In the genomic region with DNA sequence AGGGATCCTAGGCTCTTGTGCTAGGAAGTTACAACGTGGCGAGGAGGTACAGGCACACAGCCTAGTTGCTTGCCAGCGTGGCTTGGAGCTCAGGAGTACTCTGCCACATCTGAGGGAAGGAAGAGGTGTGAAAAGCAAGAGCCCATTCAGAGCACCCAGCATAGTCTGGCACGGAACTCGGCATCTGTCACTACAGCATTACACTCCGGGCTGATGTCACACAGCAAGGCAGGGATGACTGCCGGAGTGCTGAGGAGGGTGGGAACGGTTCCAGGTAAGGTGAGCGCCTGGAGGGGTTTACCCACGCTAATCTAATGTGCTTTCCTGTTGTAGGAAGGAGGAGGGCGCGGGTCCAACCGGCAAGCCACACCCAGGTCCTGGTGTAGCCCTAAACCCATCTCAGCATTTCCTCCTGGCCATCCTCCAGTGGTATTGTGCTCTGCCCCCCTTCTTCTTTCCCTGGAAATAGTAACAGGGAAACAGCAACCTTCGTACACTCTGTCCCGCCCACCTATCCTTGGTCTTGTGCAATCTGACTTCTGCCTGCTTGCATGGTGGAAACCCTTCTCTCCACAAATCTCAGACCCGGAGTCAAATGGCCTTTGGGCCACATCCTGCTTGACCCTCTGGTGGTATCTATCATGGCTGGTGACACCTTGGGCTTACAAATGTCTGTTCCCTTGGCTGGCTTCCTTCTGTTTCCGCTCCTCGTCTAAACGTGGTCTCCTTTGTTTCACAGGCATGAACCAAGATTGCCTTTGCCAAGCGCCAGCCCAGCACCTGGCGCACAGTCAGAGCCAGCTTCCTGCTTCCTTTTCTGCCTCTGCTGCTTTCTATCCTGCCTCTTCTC, we compare ENCODE assay signal across 9 mouse cellular contexts. TPM values are rescaled to one million over a fixed set of nuclear protein-coding genes. Genes with fewer than 3 reads are reported as not detected.
DNase-seq lines count a peak whose midpoint lies in the region; ATAC-seq lines count a peak whose summit lies in the region.
"Had no signal": no experiment of that assay in that cellular context is flagged by ENCODE, and none has a peak within 500 bp of the region (broad histone marks: within the 10 kb centered on the region; RNA-seq: fewer than 3 reads in every experiment).

No protein-coding gene starts in this region.

- DNase-seq in 416B (ENCODE audit: low read depth), result peak; percentile 88
- DNase-seq in adrenal gland, adult (ENCODE audit: inconsistent age in 2 of 2, low spot score in 1 of 2), result peak; percentile 76 to 91
- peak; percentile 68 to 69 for DNase-seq in layer of hippocampus, adult 8-10 months (ENCODE audit: low spot score in 2 of 2)
- peak; percentile 85 for DNase-seq in lung, postnatal 25 days (ENCODE audit: low spot score)
- peak; percentile 41 to 47 for DNase-seq in thymus, postnatal 36 days
- DNase-seq in embryo, embryonic 11 days, result no peak

- H3K27ac ChIP-seq in forebrain, embryonic 15.5 days (replicated peaks), result peak overlapping the region; percentile 85
- peak overlapping the region; percentile 57 for H3K27ac ChIP-seq in heart, embryonic 16.5 days (ENCODE audit: low read length)

- ATAC-seq in forebrain, embryonic 15.5 days (replicated peaks), result peak; percentile 71
- peak; percentile 68 for ATAC-seq in heart, embryonic 16.5 days (replicated peaks; ENCODE audit: extremely low read depth, insufficient read depth, low FRiP score)

- no peak overlapping the region; the same call in 1 of the 2 replicates for H3K9ac ChIP-seq in forebrain, embryonic 15.5 days (replicated peaks)
- H3K9ac ChIP-seq in heart, embryonic 16.5 days (ENCODE audit: low read length), result no peak overlapping the region

- H3K4me1 ChIP-seq in forebrain, embryonic 15.5 days, result peaks cover 22% of the 10 kb centered on the region
- peaks cover 21% of the 10 kb centered on the region for H3K4me1 ChIP-seq in heart, embryonic 16.5 days (ENCODE audit: control insufficient read depth, insufficient read depth, low read length)

- WGBS in forebrain, embryonic 15.5 days, result 58% methylated on average over 21 of the region's 21 CpGs
- 44% methylated on average over 21 of the region's 21 CpGs for WGBS in heart, embryonic 16.5 days

- H3K27me3 ChIP-seq in forebrain, embryonic 15.5 days, result no peaks in the 10 kb centered on the region
- no peaks in the 10 kb centered on the region for H3K27me3 ChIP-seq in heart, embryonic 16.5 days (ENCODE audit: control insufficient read depth, insufficient read depth, low read length)

- peaks cover 58% of the 10 kb centered on the region for H3K36me3 ChIP-seq in forebrain, embryonic 15.5 days
- peaks cover 47% of the 10 kb centered on the region for H3K36me3 ChIP-seq in heart, embryonic 16.5 days (ENCODE audit: control insufficient read depth, insufficient read depth)

- no peaks in the 10 kb centered on the region for H3K9me3 ChIP-seq in forebrain, embryonic 15.5 days
- H3K9me3 ChIP-seq in heart, embryonic 16.5 days (replicated peaks; ENCODE audit: control insufficient read depth, low read length), result no peaks in the 10 kb centered on the region
- H3K9me3 ChIP-seq: megakaryocyte, embryonic 14.5 days had no signal

- no peak overlapping the region for H3K4me2 ChIP-seq in forebrain, embryonic 15.5 days (replicated peaks)
- no peak overlapping the region for H3K4me2 ChIP-seq in heart, embryonic 16.5 days (ENCODE audit: low read depth, low read length)

- no peak overlapping the region for H3K4me3 ChIP-seq in forebrain, embryonic 15.5 days
- H3K4me3 ChIP-seq in heart, embryonic 16.5 days (ENCODE audit: low read length), result no peak overlapping the region
- H3K4me3 ChIP-seq: megakaryocyte, embryonic 14.5 days had no signal

RNA-seq across cellular contexts. Expression of a gene that starts 18.9 kb away (rescaled TPM):
- not detected in 2 replicates for polyA plus RNA-seq in forebrain, embryonic 15.5 days (2015; fragmentation: Nextera tagmentation; extraction: Ambion mirVana)
- 0.07 TPM in 1 of 2 replicates, not detected in the other for polyA plus RNA-seq in heart, embryonic 16.5 days (2015; fragmentation: Nextera tagmentation; extraction: Ambion mirVana)
- not detected for total RNA-seq in layer of hippocampus, adult 8-10 months (2022)

RNA-seq across cellular contexts. Expression of a gene that starts 43.1 kb away (rescaled TPM):
- polyA plus RNA-seq in forebrain, embryonic 15.5 days (2015; fragmentation: Nextera tagmentation; extraction: Ambion mirVana), result 46.4 and 50.0 TPM in 2 replicates
- 25.9 and 30.4 TPM in 2 replicates for polyA plus RNA-seq in heart, embryonic 16.5 days (2015; fragmentation: Nextera tagmentation; extraction: Ambion mirVana)
- 100 to 1,000 TPM in 2 of 4 experiments, 10 to 100 TPM in 2; 84.1 to 114 (median 102) TPM for total RNA-seq in layer of hippocampus, adult 8-10 months (2022)
